Mouse (Mus musculus) spleen, adult 2 months (tissue): Measurements from ENCODE around the gene Eef1akmt1. TPM values are rescaled to one million over a fixed set of nuclear protein-coding genes. Genes with fewer than 3 reads are reported as not detected.
A peak's percentile ranks its signal among the peaks of the same experiment; 100 is the strongest.

Source experiments
- DNase-seq, 2 experiments: peaks; one replicate each; pipeline versions ENCODE4 v3.0.0 to v3.0.0-alpha.2; 2012 to 2021; ENCODE audit warnings: low spot score in 2 of 2, low read depth in 1 of 2
- H3K27ac ChIP-seq: fragments of 200-500 bp; 2 replicates; pipeline ENCODE4 v1.5.1; 2012; ENCODE audit warnings: low read length, inconsistent platforms; ENCODE audit not compliant: insufficient read depth
- H3K27me3 ChIP-seq: fragments of 200-500 bp; 2 replicates; pipeline ENCODE4 v1.6.1; 2012; ENCODE audit warnings: mild to moderate bottlenecking, moderate library complexity, low read length, inconsistent platforms; ENCODE audit not compliant: control insufficient read depth, insufficient read depth
- H3K36me3 ChIP-seq: fragments of 200-500 bp; 2 replicates; pipeline ENCODE4 v1.6.1; 2012; ENCODE audit warnings: mild to moderate bottlenecking, low read length, inconsistent platforms; ENCODE audit not compliant: control insufficient read depth, insufficient read depth
- H3K4me1 ChIP-seq: fragments of 200-500 bp; 2 replicates; pipeline ENCODE4 v1.6.1; 2011; ENCODE audit warnings: inconsistent platforms; ENCODE audit not compliant: control insufficient read depth, insufficient read depth, insufficient read length
- H3K4me3 ChIP-seq: fragments of 200-500 bp; 2 replicates; pipeline ENCODE4 v1.5.1; 2011; ENCODE audit warnings: mild to moderate bottlenecking, inconsistent platforms; ENCODE audit not compliant: insufficient read depth, insufficient read length; ENCODE audit errors: extremely low read depth
- CTCF ChIP-seq: fragments of 200-500 bp; IDR thresholded peaks from 2 replicates; pipeline ENCODE4 v1.5.1; 2011; ENCODE audit warnings: mild to moderate bottlenecking, inconsistent platforms; ENCODE audit not compliant: insufficient read depth, insufficient read length, insufficient replicate concordance; ENCODE audit errors: extremely low read depth
- POLR2A ChIP-seq: fragments of 200-500 bp; IDR thresholded peaks from 2 replicates; pipeline ENCODE4 v1.6.1; 2011; ENCODE audit warnings: low read depth, low read length, inconsistent platforms
- WGBS: fragments of 180-500 bp; shearing (Covaris S2); methylation state at CpG from one replicate; pipeline ENCODE4 v1.1.7; 2018; 5-methylcytosine and 5-hydroxymethylcytosine counted together
- polyA plus RNA-seq: library from polyadenylated mRNA; depleted of rRNA; stranded (reverse); fragments of >200 nt; gene quantifications from 2 replicates; pipeline ENCODE4 v1.2.3, GENCODE M21; 2012

Gene Eef1akmt1
- polyA plus RNA-seq, 1 experiment: 7.8 TPM

- DNase-seq: no peak
Measured at GRCm38 (mm10) chr14:57546557-57547021, 24.8 kb downstream of the Eef1akmt1 start.

GRCm38 (mm10) chr14:57546131-57546530 is 25.3 kb downstream of the Eef1akmt1 start:
- 92% methylated on average over 8 of the region's 8 CpGs for WGBS
- TF ChIP-seq POLR2A (no peak), CTCF (no peak)
- H3K36me3 ChIP-seq: peaks cover 4% of the 10 kb centered on the region
- H3K4me3 ChIP-seq: no peak overlapping the region
- DNase-seq: no peak
- no peak overlapping the region for H3K27ac ChIP-seq
- no peaks in the 10 kb centered on the region for H3K27me3 ChIP-seq
- no peaks in the 10 kb centered on the region for H3K4me1 ChIP-seq

More at GRCm38 (mm10) chr14:57546557-57547021, 24.8 kb downstream of the Eef1akmt1 start:
- Histone ChIP-seq H3K4me3 (no peak overlapping the region), H3K36me3 (peaks cover 4% of the 10 kb centered on the region), H3K4me1 (no peaks in the 10 kb centered on the region), H3K27me3 (no peaks in the 10 kb centered on the region), H3K27ac (no peak overlapping the region)
- 48% methylated on average over 13 of the region's 13 CpGs for WGBS
- TF ChIP-seq CTCF: no peak
- TF ChIP-seq POLR2A: no peak

- H3K4me1 ChIP-seq: no peaks in the 10 kb centered on the region
- H3K27ac ChIP-seq: no peak overlapping the region
- TF ChIP-seq POLR2A: no peak
- no peak for TF ChIP-seq CTCF
- 89% methylated on average over 17 of the region's 17 CpGs for whole genome bisulfite sequencing
- no peaks in the 10 kb centered on the region for H3K27me3 ChIP-seq
- no peak for DNase-seq
- H3K36me3 ChIP-seq: peaks cover 4% of the 10 kb centered on the region
- H3K4me3 ChIP-seq: no peak overlapping the region
Measured at GRCm38 (mm10) chr14:57545526-57545925, 25.9 kb downstream of the Eef1akmt1 start.

GRCm38 (mm10) chr14:57543420-57544039 is 27.9 kb downstream of the Eef1akmt1 start:
- H3K27me3 ChIP-seq: no peaks in the 10 kb centered on the region
- H3K36me3 ChIP-seq: no peaks in the 10 kb centered on the region
- no peak for DNase-seq
- no peak overlapping the region for H3K27ac ChIP-seq
- H3K4me3 ChIP-seq: no peak overlapping the region
- no peaks in the 10 kb centered on the region for H3K4me1 ChIP-seq
- 88% methylated on average over 13 of the region's 13 CpGs for WGBS
- TF ChIP-seq POLR2A (no peak), CTCF (no peak)

- H3K27ac ChIP-seq: no peak overlapping the region
- no peaks in the 10 kb centered on the region for H3K36me3 ChIP-seq
- 85% methylated on average over 34 of the region's 34 CpGs for WGBS
- TF ChIP-seq POLR2A (no peak), CTCF (no peak)
- no peaks in the 10 kb centered on the region for H3K27me3 ChIP-seq
- H3K4me1 ChIP-seq: no peaks in the 10 kb centered on the region; the same call in 1 of the 2 replicates
- DNase-seq: peak in 1 of 2 experiments; percentile 8
- H3K4me3 ChIP-seq: no peak overlapping the region; the same call in 1 of the 2 replicates
Measured at GRCm38 (mm10) chr14:57542231-57542630, 29.2 kb downstream of the Eef1akmt1 start.

GRCm38 (mm10) chr14:57540683-57541082 is 30.7 kb downstream of the Eef1akmt1 start:
- Histone ChIP-seq H3K4me1 (no peaks in the 10 kb centered on the region; the same call in 1 of the 2 replicates), H3K4me3 (no peak overlapping the region), H3K36me3 (no peaks in the 10 kb centered on the region), H3K27ac (no peak overlapping the region), H3K27me3 (0 out of 2 replicates have a peak, but pooled peaks cover 1% of the 10 kb centered on the region)
- DNase-seq: no peak
- no peak for TF ChIP-seq POLR2A
- no peak for TF ChIP-seq CTCF
- 88% methylated on average over 11 of the region's 11 CpGs for WGBS
